Mouse (Mus musculus) thymus, adult 2 months (tissue): ENCODE data around the gene Fam122a. TPM values are rescaled to one million over a fixed set of nuclear protein-coding genes. Genes with fewer than 3 reads are reported as not detected.

Experiments used
- DNase-seq: peaks from one replicate; pipeline ENCODE4 v3.0.0; 2021
- H3K27ac ChIP-seq: fragments of 200-500 bp; 2 replicates; pipeline ENCODE4 v1.5.1; 2012; ENCODE audit warnings: low read length, control low read depth; ENCODE audit not compliant: control insufficient read depth, insufficient read depth
- H3K27me3 ChIP-seq: fragments of 200-500 bp; 2 replicates; pipeline ENCODE4 v1.6.1; 2012; ENCODE audit warnings: mild to moderate bottlenecking, low read length, moderate library complexity, mixed read lengths; ENCODE audit not compliant: control insufficient read depth, insufficient read depth
- H3K36me3 ChIP-seq: fragments of 200-500 bp; 2 replicates; pipeline ENCODE4 v1.6.1; 2012; ENCODE audit warnings: mild to moderate bottlenecking, low read length, moderate library complexity; ENCODE audit not compliant: control insufficient read depth, insufficient read depth
- H3K4me1 ChIP-seq: fragments of 200-500 bp; replicated peaks from 2 replicates; pipeline ENCODE4 v1.6.1; 2012; ENCODE audit warnings: low read length; ENCODE audit not compliant: control insufficient read depth, insufficient read depth
- H3K4me3 ChIP-seq: fragments of 200-500 bp; 2 replicates; pipeline ENCODE4 v1.5.1; 2012; ENCODE audit warnings: mild to moderate bottlenecking, low read length, control low read depth, moderate library complexity; ENCODE audit not compliant: control insufficient read depth, insufficient read depth
- CTCF ChIP-seq: fragments of 200-500 bp; IDR thresholded peaks from 2 replicates; pipeline ENCODE4 v1.5.1; 2012; ENCODE audit warnings: mild to moderate bottlenecking, control low read depth, low read length, moderate library complexity, borderline replicate concordance; ENCODE audit not compliant: control insufficient read depth, poor library complexity, insufficient read depth; ENCODE audit errors: extremely low read depth
- POLR2A ChIP-seq: fragments of 200-500 bp; IDR thresholded peaks from 2 replicates; pipeline ENCODE4 v1.6.1; 2012; ENCODE audit warnings: mild to moderate bottlenecking, low read length, control low read depth, moderate library complexity; ENCODE audit not compliant: control insufficient read depth, poor library complexity, insufficient read depth; ENCODE audit errors: extremely low read depth
- WGBS: fragments of 180-500 bp; shearing (Covaris S2); methylation state at CpG from one replicate; pipeline ENCODE4 v1.1.7; 2018; 5-methylcytosine and 5-hydroxymethylcytosine counted together
- polyA plus RNA-seq: library from polyadenylated mRNA; depleted of rRNA; stranded (reverse); fragments of >200 nt; gene quantifications from 2 replicates; pipeline ENCODE4 v1.2.3, GENCODE M21; 2012

Gene Fam122a
- polyA plus RNA-seq, 1 experiment: 34.3 TPM

DNA sequence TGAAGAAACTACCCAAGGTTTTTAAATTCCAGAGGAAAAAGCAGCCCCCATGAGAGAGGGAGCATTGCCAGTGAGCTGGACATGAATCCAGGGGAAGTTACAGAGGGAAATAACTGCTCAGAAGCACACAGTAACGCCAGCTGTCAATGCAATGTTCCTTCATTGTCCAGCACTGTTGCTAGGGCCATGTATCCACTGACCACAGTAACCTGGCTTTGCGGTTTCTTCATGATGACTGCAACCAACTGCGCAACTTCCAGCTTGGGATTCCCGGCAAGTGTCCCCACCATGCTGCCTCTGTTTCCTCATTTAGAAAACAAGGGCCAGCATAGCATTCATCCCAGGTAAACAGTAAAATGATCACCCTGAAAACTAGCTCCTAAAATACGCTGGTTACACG is 5.6 kb downstream of the Fam122a start:
- Histone ChIP-seq H3K4me1 (no peaks in the 10 kb centered on the region), H3K27me3 (no peaks in the 10 kb centered on the region), H3K36me3 (no peaks in the 10 kb centered on the region), H3K4me3 (no peak overlapping the region), H3K27ac (no peak overlapping the region)
- no peak for TF ChIP-seq POLR2A
- no peak for TF ChIP-seq CTCF
- 94% methylated on average over 6 of the region's 6 CpGs for WGBS
- DNase-seq: no peak

GRCm38 (mm10) chr19:24469216-24469615 is 7.9 kb downstream of the Fam122a start:
- no peaks in the 10 kb centered on the region for H3K4me1 ChIP-seq
- no peak overlapping the region for H3K4me3 ChIP-seq
- TF ChIP-seq POLR2A (no peak), CTCF (no peak)
- WGBS: 95% methylated on average over 4 of the region's 4 CpGs
- no peak overlapping the region for H3K27ac ChIP-seq
- no peak for DNase-seq
- no peaks in the 10 kb centered on the region for H3K27me3 ChIP-seq
- H3K36me3 ChIP-seq: no peaks in the 10 kb centered on the region

GRCm38 (mm10) chr19:24468616-24469015 is 8.5 kb downstream of the Fam122a start:
- no peak for DNase-seq
- no peaks in the 10 kb centered on the region for H3K36me3 ChIP-seq
- H3K4me3 ChIP-seq: no peak overlapping the region
- TF ChIP-seq POLR2A (no peak), CTCF (no peak)
- 94% methylated on average over 3 of the region's 3 CpGs for WGBS
- H3K27me3 ChIP-seq: no peaks in the 10 kb centered on the region
- H3K27ac ChIP-seq: no peak overlapping the region
- H3K4me1 ChIP-seq: no peaks in the 10 kb centered on the region

DNA sequence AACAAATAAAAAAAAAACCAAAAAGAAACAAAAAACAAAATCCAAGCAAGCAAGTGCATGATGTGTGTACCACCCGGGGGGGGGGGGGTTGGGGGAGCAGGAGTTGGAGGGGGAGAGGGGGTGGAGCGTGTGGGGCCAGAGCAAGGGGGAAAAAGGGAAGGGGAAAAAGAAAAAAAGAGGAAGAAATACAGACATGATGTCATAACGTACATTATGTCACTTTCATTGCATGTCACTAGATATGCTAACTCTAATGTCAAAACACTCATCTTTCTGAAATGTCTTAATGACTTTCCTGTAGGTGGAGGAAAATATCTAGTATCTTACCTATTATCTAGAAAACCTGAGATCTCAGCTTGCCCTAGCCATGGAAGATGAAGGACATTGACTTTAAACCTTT is 14.1 kb downstream of the Fam122a start:
- no peak for TF ChIP-seq POLR2A
- no peak for TF ChIP-seq CTCF
- H3K27me3 ChIP-seq: no peaks in the 10 kb centered on the region
- H3K4me1 ChIP-seq: no peaks in the 10 kb centered on the region
- WGBS: 96% methylated on average over 3 of the region's 3 CpGs
- H3K27ac ChIP-seq: no peak overlapping the region
- DNase-seq: no peak
- H3K36me3 ChIP-seq: no peaks in the 10 kb centered on the region
- no peak overlapping the region for H3K4me3 ChIP-seq

GRCm38 (mm10) chr19:24456591-24457231 is 20.4 kb downstream of the Fam122a start:
- Histone ChIP-seq H3K4me1 (no peaks in the 10 kb centered on the region), H3K4me3 (no peak overlapping the region), H3K27me3 (no peaks in the 10 kb centered on the region), H3K36me3 (no peaks in the 10 kb centered on the region), H3K27ac (no peak overlapping the region)
- no peak for DNase-seq
- TF ChIP-seq POLR2A (no peak), CTCF (no peak)
- 96% methylated on average over 6 of the region's 6 CpGs for WGBS

GRCm38 (mm10) chr19:24455249-24455960 is 21.8 kb downstream of the Fam122a start:
- no peaks in the 10 kb centered on the region for H3K36me3 ChIP-seq
- H3K27me3 ChIP-seq: no peaks in the 10 kb centered on the region
- 93% methylated on average over 6 of the region's 6 CpGs for WGBS
- peaks cover 5% of the 10 kb centered on the region; the same call in 1 of the 2 replicates for H3K4me1 ChIP-seq
- no peak overlapping the region for H3K27ac ChIP-seq
- H3K4me3 ChIP-seq: no peak overlapping the region
- no peak for DNase-seq
- TF ChIP-seq CTCF: no peak
- no peak for TF ChIP-seq POLR2A

- peaks cover 5% of the 10 kb centered on the region; the same call in 1 of the 2 replicates for H3K4me1 ChIP-seq
- WGBS: 96% methylated on average over 2 of the region's 2 CpGs
- no peak overlapping the region for H3K4me3 ChIP-seq
- TF ChIP-seq POLR2A: no peak
- TF ChIP-seq CTCF: no peak
- no peaks in the 10 kb centered on the region for H3K36me3 ChIP-seq
- DNase-seq: no peak
- no peaks in the 10 kb centered on the region for H3K27me3 ChIP-seq
- H3K27ac ChIP-seq: no peak overlapping the region
These were observed 22.7 kb downstream of the Fam122a start for GRCm38 (mm10) chr19:24454451-24454850.
